Mouse (Mus musculus): ENCODE data around the gene Dpf2.

- TF ChIP-seq CTCF (IDR thresholded peaks at IDR 0.05; ENCODE audit: borderline replicate concordance, insufficient read depth, low read length) (no peak), POLR2A (IDR thresholded peaks at IDR 0.05; ENCODE audit: low read depth, low read length) (no peak)
These were observed 31.3 kb upstream of the Dpf2 start for GRCm38 (mm10) chr19:5944145-5944544.

All from embryonic fibroblast, embryonic 13.5 days (primary cell).